ENCODE assay signal across 27 mouse cellular contexts in genomic region chr7:81681386-81681785, GRCm38 (mm10). TPM values are rescaled to one million over a fixed set of nuclear protein-coding genes. Genes with fewer than 3 reads are reported as not detected.
DNase-seq lines count a peak whose midpoint lies in the region; ATAC-seq and TF ChIP-seq lines count a peak whose summit lies in the region.
"Had no signal": no experiment of that assay in that cellular context is flagged by ENCODE, and none has a peak within 500 bp of the region (broad histone marks: within the 10 kb centered on the region; RNA-seq: fewer than 3 reads in every experiment).

No protein-coding gene starts in this region.

- TF ChIP-seq POLR2A in kidney, adult 2 months (IDR thresholded peaks at IDR 0.05; ENCODE audit: low read depth, low read length): no peak

- peaks cover 51% of the 10 kb centered on the region for H3K4me1 ChIP-seq in heart, embryonic 12.5 days (replicated peaks)
- H3K4me1 ChIP-seq in midbrain, embryonic 11.5 days (ENCODE audit: control insufficient read depth, insufficient read depth, low read length): peaks cover 2% of the 10 kb centered on the region; the same call in 1 of the 2 replicates
- H3K4me1 ChIP-seq in midbrain, embryonic 13.5 days (replicated peaks): peaks cover 7% of the 10 kb centered on the region; the same call in 1 of the 2 replicates
- H3K4me1 ChIP-seq in kidney, adult 2 months (ENCODE audit: control insufficient read depth, insufficient read depth, low read length): no peaks in the 10 kb centered on the region

- peak; percentile 78 to 81 for DNase-seq in cerebellum, postnatal 14 days
- DNase-seq in cerebellum, adult 9-11 months: no peak
- peak; percentile 50 to 52 for DNase-seq in heart, adult 18-20 months
- DNase-seq in midbrain, embryonic 11.5 days (ENCODE audit: low spot score, missing footprints): peak; percentile 81
- DNase-seq in kidney, adult 2 months: no peak
- DNase-seq: adrenal gland, adult 8-10 months; cerebellum, adult 9-10 months; gastrocnemius, postnatal 10 days; kidney, postnatal 14 days; layer of hippocampus, adult 9-11 months; liver, postnatal 0 days; lung, postnatal 4 days; midbrain, embryonic 14.5 days; right cerebral cortex, postnatal 25 days; spleen, adult 18-20 months; thymus, postnatal 14 days had no signal

- H3K36me3 ChIP-seq in heart, embryonic 12.5 days: no peaks in the 10 kb centered on the region
- H3K36me3 ChIP-seq in midbrain, embryonic 11.5 days (ENCODE audit: control insufficient read depth, insufficient read depth, low read length): no peaks in the 10 kb centered on the region
- H3K36me3 ChIP-seq in midbrain, embryonic 13.5 days: no peaks in the 10 kb centered on the region
- no peaks in the 10 kb centered on the region for H3K36me3 ChIP-seq in kidney, adult 2 months (ENCODE audit: control insufficient read depth, insufficient read depth, low read length)
- H3K36me3 ChIP-seq: heart, embryonic 13.5 days; hindbrain, embryonic 10.5 days; limb, embryonic 12.5 days; liver, embryonic 12.5 days had no signal

- no peak for TF ChIP-seq CTCF in kidney, adult 2 months (conservative IDR thresholded peaks at IDR 0.05; ENCODE audit: insufficient read depth, insufficient read length, low read depth, low read length)

- no peaks in the 10 kb centered on the region for H3K9me3 ChIP-seq in heart, embryonic 12.5 days (replicated peaks)
- no peaks in the 10 kb centered on the region for H3K9me3 ChIP-seq in midbrain, embryonic 11.5 days (ENCODE audit: control insufficient read depth, low read length)
- no peaks in the 10 kb centered on the region for H3K9me3 ChIP-seq in midbrain, embryonic 13.5 days
- H3K9me3 ChIP-seq: G1E; heart, embryonic 13.5 days; hindbrain, embryonic 10.5 days; limb, embryonic 12.5 days; liver, embryonic 12.5 days; megakaryocyte, embryonic 14.5 days had no signal

- no peak for ATAC-seq in heart, embryonic 12.5 days (ENCODE audit: insufficient number of reproducible peaks, low FRiP score)
- ATAC-seq in midbrain, embryonic 11.5 days (ENCODE audit: low FRiP score): no peak
- no peak for ATAC-seq in midbrain, embryonic 13.5 days
- ATAC-seq: intestine, postnatal 0 days; liver, embryonic 12.5 days; liver, postnatal 0 days had no signal

- no peak overlapping the region for H3K4me3 ChIP-seq in heart, embryonic 12.5 days
- H3K4me3 ChIP-seq in midbrain, embryonic 11.5 days (ENCODE audit: low read depth, low read length): no peak overlapping the region
- H3K4me3 ChIP-seq in midbrain, embryonic 13.5 days (replicated peaks): no peak overlapping the region
- no peak overlapping the region for H3K4me3 ChIP-seq in kidney, adult 2 months (ENCODE audit: insufficient read depth, low read depth, low read length)
- H3K4me3 ChIP-seq: heart, adult 2 months; heart, embryonic 13.5 days; hindbrain, embryonic 10.5 days; limb, embryonic 12.5 days; liver, embryonic 12.5 days; megakaryocyte, embryonic 14.5 days had no signal

- 75% methylated on average over 3 of the region's 3 CpGs for WGBS in heart, embryonic 12.5 days
- 94% methylated on average over 3 of the region's 3 CpGs for WGBS in midbrain, embryonic 11.5 days
- 86% methylated on average over 3 of the region's 3 CpGs for WGBS in midbrain, embryonic 13.5 days
- 69% methylated on average over 3 of the region's 3 CpGs for WGBS in kidney, adult 2 months

- no peak overlapping the region for H3K9ac ChIP-seq in heart, embryonic 12.5 days
- no peak overlapping the region for H3K9ac ChIP-seq in midbrain, embryonic 11.5 days (ENCODE audit: low read length)
- H3K9ac ChIP-seq in midbrain, embryonic 13.5 days (replicated peaks): no peak overlapping the region
- H3K9ac ChIP-seq: heart, embryonic 13.5 days; limb, embryonic 12.5 days; liver, embryonic 12.5 days; liver, postnatal 0 days had no signal

- H3K27me3 ChIP-seq in heart, embryonic 12.5 days (replicated peaks): no peaks in the 10 kb centered on the region
- no peaks in the 10 kb centered on the region for H3K27me3 ChIP-seq in midbrain, embryonic 11.5 days (ENCODE audit: control insufficient read depth, insufficient read depth, low read length)
- no peaks in the 10 kb centered on the region for H3K27me3 ChIP-seq in midbrain, embryonic 13.5 days
- no peaks in the 10 kb centered on the region for H3K27me3 ChIP-seq in kidney, adult 2 months (replicated peaks; ENCODE audit: control insufficient read depth, insufficient read depth, low read length)
- H3K27me3 ChIP-seq: heart, embryonic 13.5 days; limb, embryonic 12.5 days had no signal

- H3K4me2 ChIP-seq in heart, embryonic 12.5 days: no peak overlapping the region
- no peak overlapping the region for H3K4me2 ChIP-seq in midbrain, embryonic 11.5 days
- no peak overlapping the region for H3K4me2 ChIP-seq in midbrain, embryonic 13.5 days (replicated peaks)
- H3K4me2 ChIP-seq: heart, embryonic 13.5 days; limb, embryonic 12.5 days; liver, embryonic 12.5 days had no signal

- no peak overlapping the region for H3K27ac ChIP-seq in heart, embryonic 12.5 days (ENCODE audit: poor library complexity, severe bottlenecking)
- no peak overlapping the region for H3K27ac ChIP-seq in midbrain, embryonic 11.5 days (ENCODE audit: low read depth, low read length)
- H3K27ac ChIP-seq in midbrain, embryonic 13.5 days: no peak overlapping the region
- no peak overlapping the region for H3K27ac ChIP-seq in kidney, adult 2 months (ENCODE audit: insufficient read depth, low read depth, low read length)
- H3K27ac ChIP-seq: heart, adult 2 months; hindbrain, embryonic 10.5 days; limb, embryonic 12.5 days; liver, embryonic 12.5 days had no signal

RNA-seq across cellular contexts. Expression of gene Homer2, which starts 25.9 kb away (rescaled TPM):
- 10 to 100 TPM; 83.1 to 84.1 TPM for total RNA-seq in heart, adult 18-20 months (2021)
- polyA plus RNA-seq in heart, embryonic 12.5 days (2016; fragmentation: Nextera tagmentation; extraction: Ambion mirVana): 121 and 122 TPM in 2 replicates
- 19.6 and 22.4 TPM in 2 replicates for polyA plus RNA-seq in midbrain, embryonic 11.5 days (2014; fragmentation: Nextera tagmentation; extraction: Ambion mirVana)
- 15.4 and 16.4 TPM in 2 replicates for polyA plus RNA-seq in midbrain, embryonic 13.5 days (2015; fragmentation: Nextera tagmentation; extraction: Ambion mirVana)
- 0.96 and 1.1 TPM in 2 replicates for polyA plus RNA-seq in kidney, adult 2 months (2012; rRNA removed)
- total RNA-seq: neutrophil, adult 5-6 weeks had no signal

Comparison
In these comparisons a context has a peak if more than half of its experiments do, and no peak if none do; other contexts are left out.
1. DNase-seq: peak in cerebellum, postnatal 14 days (2 of 2), heart, adult 18-20 months (2 of 2) and midbrain, embryonic 11.5 days (single experiment); none in cerebellum, adult 9-11 months (single experiment) and kidney, adult 2 months (single experiment).